Mouse (Mus musculus) forebrain, embryonic 16.5 days (tissue): ENCODE measurements around the gene Klrc2. TPM values are rescaled to one million over a fixed set of nuclear protein-coding genes. Genes with fewer than 3 reads are reported as not detected.

Experiments
- microRNA-seq: library from miRNA; unstranded; fragments of <30 nt; microRNA quantifications from one replicate; pipeline ENCODE4, GENCODE M21; 2017
- polyA plus RNA-seq: library from polyadenylated mRNA; unstranded; fragments of >200 nt; fragmentation: Nextera tagmentation; extraction: Ambion mirVana; gene quantifications from 2 replicates; pipeline ENCODE4 v1.2.1, GENCODE M21; 2015

The Klrc2 gene
- polyA plus RNA-seq, 1 experiment from 2014 or later = not detected

Small RNA genes lying within 50 kb of the gene (microRNA-seq; reads per million reads assigned to microRNA genes)
- not detected for gene Mir680-1

Other genes starting within 250 kb of the Klrc2 start
- gene Clec1a, start 208.7 kb downstream of the Klrc2 start, polyA plus RNA-seq = 0.80 and 0.84 TPM in 2 replicates
- not detected in 2 replicates for gene Olr1, start 153.5 kb downstream of the Klrc2 start, polyA plus RNA-seq
- gene Tmem52b, start 148.1 kb downstream of the Klrc2 start, polyA plus RNA-seq = 0.09 TPM in 1 of 2 replicates, not detected in the other
- 203 and 217 TPM in 2 replicates for gene Gabarapl1, start 127.5 kb downstream of the Klrc2 start, polyA plus RNA-seq
- not detected in 2 replicates for gene Klre1, start 82.8 kb downstream of the Klrc2 start, polyA plus RNA-seq
- gene Klrd1, start 68.9 kb downstream of the Klrc2 start, polyA plus RNA-seq = not detected in 2 replicates
- gene Klrk1, start 36.8 kb downstream of the Klrc2 start, polyA plus RNA-seq = 0.25 TPM in 1 of 2 replicates, not detected in the other
- not detected in 2 replicates for gene Klrc3, start 17.4 kb downstream of the Klrc2 start, polyA plus RNA-seq
- gene Klrc1, start 18.3 kb upstream of the Klrc2 start, polyA plus RNA-seq = not detected in 2 replicates
- gene Klri1, start 56.4 kb upstream of the Klrc2 start, polyA plus RNA-seq = not detected in 2 replicates
- not detected in 2 replicates for gene Klri2, start 79.8 kb upstream of the Klrc2 start, polyA plus RNA-seq
- not detected in 2 replicates for gene Gm156, start 123.6 kb upstream of the Klrc2 start, polyA plus RNA-seq
- not detected in 2 replicates for gene Gm17631, start 202.0 kb upstream of the Klrc2 start, polyA plus RNA-seq
- gene Klra17, start 216.0 kb upstream of the Klrc2 start, polyA plus RNA-seq = not detected in 2 replicates